Mouse (Mus musculus) midbrain, embryonic 16.5 days (tissue): ENCODE data around the gene Nf1. TPM values are rescaled to one million over a fixed set of nuclear protein-coding genes. Genes with fewer than 3 reads are reported as not detected.

Experiments used
- ATAC-seq: fragments of 200-750 bp; cut with Nextera tagmentation; 2 replicates; pipeline ENCODE4 v1.8.0; 2017; ENCODE audit warnings: moderate TSS enrichment
- H3K27ac ChIP-seq: fragments of 300-500 bp; sonication (generic); 2 replicates; pipeline ENCODE4 v1.5.1; 2014; ENCODE audit warnings: mild to moderate bottlenecking, low read length, mixed read lengths
- H3K27me3 ChIP-seq: fragments of 300-500 bp; sonication (generic); 2 replicates; pipeline ENCODE4 v1.6.1; 2014; ENCODE audit warnings: low read depth, low read length, mixed read lengths; ENCODE audit not compliant: control insufficient read depth, insufficient read depth
- H3K36me3 ChIP-seq: fragments of 300-500 bp; sonication (generic); 2 replicates; pipeline ENCODE4 v1.6.1; 2014; ENCODE audit warnings: mild to moderate bottlenecking, low read length, moderate library complexity, mixed read lengths; ENCODE audit not compliant: control insufficient read depth, insufficient read depth
- H3K4me1 ChIP-seq: fragments of 300-500 bp; sonication (generic); 2 replicates; pipeline ENCODE4 v1.6.1; 2014; ENCODE audit warnings: mild to moderate bottlenecking, low read length, mixed read lengths; ENCODE audit not compliant: control insufficient read depth, insufficient read depth
- H3K4me2 ChIP-seq: fragments of 300-500 bp; sonication (generic); 2 replicates; pipeline ENCODE4 v1.6.1; 2014; ENCODE audit warnings: mild to moderate bottlenecking, low read length, mixed read lengths
- H3K4me3 ChIP-seq: fragments of 300-500 bp; sonication (generic); 2 replicates; pipeline ENCODE4 v1.5.1; 2014; ENCODE audit warnings: low read depth, mild to moderate bottlenecking, low read length, moderate library complexity, mixed read lengths
- H3K9ac ChIP-seq: fragments of 300-500 bp; sonication (generic); 2 replicates; pipeline ENCODE4 v1.6.1; 2014; ENCODE audit warnings: low read depth, low read length, mixed read lengths
- H3K9me3 ChIP-seq: fragments of 300-500 bp; sonication (generic); replicated peaks from 2 replicates; pipeline ENCODE4 v1.6.1; 2014; ENCODE audit warnings: mild to moderate bottlenecking, low read length, mixed read lengths; ENCODE audit not compliant: control insufficient read depth, poor library complexity, severe bottlenecking
- WGBS: fragments of 180-500 bp; shearing (Covaris S2); extraction: QIAGEN DNeasy Blood & Tissue Kit; methylation state at CpG from one replicate; pipeline ENCODE4 v1.1.7; 2014; 5-methylcytosine and 5-hydroxymethylcytosine counted together
- polyA plus RNA-seq: library from polyadenylated mRNA; unstranded; fragments of >200 nt; fragmentation: Nextera tagmentation; extraction: Ambion mirVana; gene quantifications from 2 replicates; pipeline ENCODE4 v1.2.1, GENCODE M21; 2015

Gene Nf1
- polyA plus RNA-seq, 1 experiment from 2014 or later, result 4.7 TPM

DNA sequence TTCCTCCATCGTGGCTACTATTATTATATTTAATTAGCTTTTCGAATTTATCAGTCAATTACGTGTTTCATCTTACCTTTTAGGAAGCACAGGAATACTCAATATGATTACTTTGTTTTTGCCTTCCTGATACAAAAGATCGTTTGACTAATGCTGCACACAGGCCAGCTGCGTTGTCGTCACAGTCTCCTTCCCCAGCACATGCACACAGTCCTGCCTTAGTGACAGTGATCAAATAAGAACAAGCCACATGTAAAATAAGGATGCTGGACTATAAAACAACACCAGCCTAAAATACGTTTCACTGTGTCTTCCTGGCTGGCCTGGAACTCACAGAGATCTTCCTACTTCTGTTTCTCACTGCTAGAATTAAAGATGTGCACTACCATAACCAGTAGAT is 165.0 kb downstream of the Nf1 start:
- WGBS, result 59% methylated on average over 7 of the region's 7 CpGs
- ATAC-seq, result no peak
- Histone ChIP-seq H3K27ac (no peak overlapping the region), H3K27me3 (no peaks in the 10 kb centered on the region), H3K9ac (no peak overlapping the region), H3K9me3 (no peaks in the 10 kb centered on the region), H3K4me3 (no peak overlapping the region), H3K4me2 (no peak overlapping the region), H3K36me3 (no peaks in the 10 kb centered on the region), H3K4me1 (peaks cover 12% of the 10 kb centered on the region)

- Histone ChIP-seq H3K27ac (no peak overlapping the region), H3K27me3 (no peaks in the 10 kb centered on the region), H3K4me2 (no peak overlapping the region), H3K9ac (no peak overlapping the region), H3K9me3 (no peaks in the 10 kb centered on the region), H3K36me3 (no peaks in the 10 kb centered on the region), H3K4me1 (no peaks in the 10 kb centered on the region), H3K4me3 (no peak overlapping the region)
- 94% methylated on average over 3 of the region's 3 CpGs for WGBS
- no peak for ATAC-seq
These were observed 172.5 kb downstream of the Nf1 start for GRCm38 (mm10) chr11:79511970-79512369.

DNA sequence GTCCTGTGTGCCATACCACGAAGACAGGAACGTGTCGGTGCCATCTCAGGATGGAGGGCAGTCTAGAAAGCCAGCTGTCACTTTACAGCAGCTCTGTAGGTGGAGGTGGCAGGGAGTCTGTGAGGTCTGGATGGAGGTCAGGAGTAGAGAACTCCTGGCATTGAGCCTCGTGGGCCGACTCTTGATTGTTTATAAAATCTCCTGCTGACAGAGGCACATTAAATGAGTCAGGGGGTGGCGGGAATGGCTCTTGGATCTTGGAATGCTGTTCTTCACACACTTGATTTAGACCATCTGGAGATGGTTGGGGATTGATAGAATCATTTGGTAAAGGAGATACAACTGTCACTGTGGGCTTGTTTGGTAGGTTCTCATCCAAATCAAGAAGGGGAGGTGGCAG is 175.8 kb downstream of the Nf1 start:
- no peak overlapping the region for H3K9ac ChIP-seq
- H3K4me2 ChIP-seq, result no peak overlapping the region
- H3K27ac ChIP-seq, result no peak overlapping the region
- no peak for ATAC-seq
- H3K9me3 ChIP-seq, result no peaks in the 10 kb centered on the region
- no peaks in the 10 kb centered on the region for H3K36me3 ChIP-seq
- no peak overlapping the region for H3K4me3 ChIP-seq
- H3K4me1 ChIP-seq, result no peaks in the 10 kb centered on the region
- no peaks in the 10 kb centered on the region for H3K27me3 ChIP-seq
- 88% methylated on average over 6 of the region's 6 CpGs for WGBS

DNA sequence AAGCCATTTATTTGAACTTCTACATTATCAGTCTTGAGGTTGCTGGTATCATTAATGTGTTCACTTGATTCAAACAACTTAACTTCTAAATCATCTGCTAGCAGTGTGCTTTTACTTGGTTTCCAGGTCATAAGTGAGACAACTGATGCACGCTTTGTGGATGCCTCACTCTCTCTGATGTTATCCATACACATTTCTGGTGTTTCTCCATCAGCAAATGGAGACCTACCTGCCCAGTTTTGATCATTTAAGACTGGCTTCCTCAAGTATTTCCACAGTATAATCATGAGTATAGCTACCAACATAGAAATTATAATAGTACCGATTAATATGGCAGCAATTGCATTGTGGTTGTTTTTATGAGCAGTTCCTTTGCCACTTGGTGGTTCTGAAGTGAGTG is 176.3 kb downstream of the Nf1 start:
- Histone ChIP-seq H3K4me3 (no peak overlapping the region), H3K4me2 (no peak overlapping the region), H3K4me1 (no peaks in the 10 kb centered on the region), H3K9me3 (no peaks in the 10 kb centered on the region), H3K27ac (no peak overlapping the region), H3K9ac (no peak overlapping the region), H3K36me3 (no peaks in the 10 kb centered on the region), H3K27me3 (no peaks in the 10 kb centered on the region)
- ATAC-seq, result no peak
- WGBS, result 97% methylated on average over 2 of the region's 2 CpGs

DNA sequence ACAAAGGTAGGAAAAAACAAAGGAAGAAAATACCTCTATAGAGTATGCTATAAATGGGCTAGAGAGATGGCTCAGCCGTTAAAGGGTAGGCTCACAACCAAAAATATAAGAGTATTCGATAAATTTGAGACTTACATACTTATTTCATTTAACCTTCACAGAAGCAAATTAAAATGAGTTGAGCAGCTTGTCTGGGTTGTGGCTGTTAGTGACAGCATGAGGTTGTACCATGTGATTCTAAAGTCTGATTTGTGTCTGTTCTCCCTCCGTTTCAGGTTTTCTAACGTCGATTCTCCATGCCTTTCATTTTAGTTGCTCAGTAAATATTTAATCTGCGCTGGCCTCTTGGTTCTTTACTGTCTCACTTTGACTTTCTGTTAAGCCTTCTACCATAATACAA is 179.8 kb downstream of the Nf1 start:
- H3K4me1 ChIP-seq, result no peaks in the 10 kb centered on the region
- no peak overlapping the region for H3K9ac ChIP-seq
- no peak overlapping the region for H3K4me2 ChIP-seq
- ATAC-seq, result no peak
- H3K4me3 ChIP-seq, result no peak overlapping the region
- H3K27me3 ChIP-seq, result no peaks in the 10 kb centered on the region
- H3K36me3 ChIP-seq, result no peaks in the 10 kb centered on the region
- no peak overlapping the region for H3K27ac ChIP-seq
- H3K9me3 ChIP-seq, result no peaks in the 10 kb centered on the region
- 79% methylated on average over 6 of the region's 6 CpGs for WGBS

DNA sequence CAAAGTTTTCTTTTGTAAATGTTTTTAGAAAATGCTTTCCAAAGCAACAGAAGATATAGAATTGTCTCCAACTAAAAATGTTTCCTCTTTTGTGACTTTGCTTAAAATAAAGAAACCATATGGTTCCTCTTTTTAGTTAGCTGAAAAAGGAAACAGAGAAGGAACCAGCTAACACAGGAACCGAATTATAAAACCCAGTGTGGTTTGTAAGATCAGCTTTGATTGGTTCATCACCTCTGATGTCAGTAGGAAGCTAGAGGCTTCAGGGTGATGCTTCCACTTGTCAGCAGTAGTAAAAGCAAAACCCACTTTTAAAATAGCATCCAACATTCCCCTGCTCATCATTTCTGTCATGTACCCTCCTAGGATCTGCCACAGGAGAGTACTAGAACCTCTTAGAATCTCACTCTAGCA is 180.4 kb downstream of the Nf1 start:
- H3K4me1 ChIP-seq, result no peaks in the 10 kb centered on the region
- 68% methylated on average over 1 of the region's 1 CpGs for WGBS
- no peaks in the 10 kb centered on the region for H3K36me3 ChIP-seq
- H3K9me3 ChIP-seq, result no peaks in the 10 kb centered on the region
- no peak for ATAC-seq
- H3K9ac ChIP-seq, result no peak overlapping the region
- H3K27me3 ChIP-seq, result no peaks in the 10 kb centered on the region
- no peak overlapping the region for H3K4me3 ChIP-seq
- H3K27ac ChIP-seq, result no peak overlapping the region
- H3K4me2 ChIP-seq, result no peak overlapping the region

DNA sequence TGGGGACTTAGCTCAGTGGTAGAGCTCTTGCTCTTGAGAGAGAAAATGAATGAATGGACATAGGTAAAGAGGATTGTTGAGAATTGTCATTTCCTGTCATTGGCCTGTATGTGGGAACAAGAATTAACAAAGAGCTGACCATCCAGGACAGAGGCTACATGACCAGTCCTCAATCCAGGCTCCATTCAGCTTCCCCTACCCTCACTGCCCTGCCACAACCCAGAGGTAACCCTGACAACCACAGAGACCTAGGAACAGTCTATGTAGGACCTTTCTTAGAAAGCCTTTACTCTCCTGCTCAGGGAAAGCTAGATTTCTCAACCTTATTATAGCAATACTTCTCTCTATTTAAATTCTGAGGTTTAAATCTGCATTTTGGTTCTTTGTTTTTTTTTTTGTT is 181.3 kb downstream of the Nf1 start:
- Histone ChIP-seq H3K36me3 (no peaks in the 10 kb centered on the region), H3K27me3 (no peaks in the 10 kb centered on the region), H3K4me2 (no peak overlapping the region), H3K9me3 (no peaks in the 10 kb centered on the region), H3K4me3 (no peak overlapping the region), H3K9ac (no peak overlapping the region), H3K4me1 (no peaks in the 10 kb centered on the region), H3K27ac (no peak overlapping the region)
- no peak for ATAC-seq

DNA sequence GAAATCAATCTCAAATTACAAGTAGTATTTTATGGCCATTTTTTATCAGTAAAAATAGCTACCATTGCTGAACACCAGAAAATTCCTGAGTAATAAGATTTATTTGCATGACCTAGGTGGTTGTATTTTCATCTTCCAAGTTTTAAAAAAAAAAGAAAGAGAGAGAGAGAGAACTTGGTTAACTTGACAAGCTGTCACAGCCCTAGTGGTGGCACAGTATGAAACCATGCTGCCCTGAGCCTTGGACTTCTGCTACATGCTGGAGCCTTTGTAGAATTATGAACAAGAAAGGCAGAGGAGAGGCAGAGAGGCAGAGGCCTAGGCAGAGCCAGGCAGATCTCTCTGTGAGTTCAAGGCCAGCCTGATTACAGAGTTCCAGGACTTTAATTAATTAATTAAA is 182.4 kb downstream of the Nf1 start:
- Histone ChIP-seq H3K4me2 (no peak overlapping the region), H3K4me3 (no peak overlapping the region), H3K27ac (no peak overlapping the region), H3K36me3 (no peaks in the 10 kb centered on the region), H3K9me3 (no peaks in the 10 kb centered on the region), H3K27me3 (no peaks in the 10 kb centered on the region), H3K4me1 (no peaks in the 10 kb centered on the region), H3K9ac (no peak overlapping the region)
- no peak for ATAC-seq

GRCm38 (mm10) chr11:79522944-79523343 is 183.5 kb downstream of the Nf1 start:
- Histone ChIP-seq H3K4me3 (no peak overlapping the region), H3K27ac (no peak overlapping the region), H3K27me3 (no peaks in the 10 kb centered on the region), H3K4me1 (no peaks in the 10 kb centered on the region), H3K36me3 (no peaks in the 10 kb centered on the region), H3K9ac (no peak overlapping the region), H3K4me2 (no peak overlapping the region), H3K9me3 (no peaks in the 10 kb centered on the region)
- 97% methylated on average over 1 of the region's 1 CpGs for WGBS
- ATAC-seq, result no peak
